Mouse (Mus musculus): ENCODE measurements around the gene Cyp4f18. TPM values are rescaled to one million over a fixed set of nuclear protein-coding genes. Genes with fewer than 3 reads are reported as not detected.

The Cyp4f18 gene
- polyA plus RNA-seq, 1 experiment from 2014 or later, result 0.73 TPM

DNA sequence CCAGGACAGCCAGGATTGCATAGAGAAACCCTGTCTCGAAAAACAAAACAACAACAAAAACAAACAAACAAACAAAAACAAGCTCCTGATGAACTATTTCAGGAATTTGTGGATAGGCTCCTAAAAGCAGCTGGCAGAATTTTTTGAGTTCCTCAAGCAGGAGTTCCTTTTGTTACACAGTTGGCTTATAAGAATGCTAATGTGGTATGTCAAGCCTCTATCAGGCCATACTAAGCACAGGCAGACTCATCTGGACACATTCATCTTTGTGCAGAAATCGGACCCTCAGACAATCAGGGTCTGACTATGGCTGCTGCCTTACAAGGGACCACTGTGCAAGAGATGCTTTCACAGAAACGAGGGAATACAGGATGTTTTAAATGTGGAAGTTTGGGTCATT is 35.2 kb downstream of the Cyp4f18 start:
- no peak overlapping the region for H3K9ac ChIP-seq (ENCODE audit: low read length)
- H3K4me1 ChIP-seq (ENCODE audit: control insufficient read depth in 2 of 2, insufficient read depth in 2 of 2, low read length in 2 of 2), result no peaks in the 10 kb centered on the region
- no peak overlapping the region for H3K27ac ChIP-seq (replicated peaks in 1 of 2; ENCODE audit: control insufficient read depth in 1 of 2, insufficient read depth in 1 of 2, low read depth in 2 of 2, low read length in 2 of 2)
- WGBS, result 78% methylated on average over 3 of the region's 3 CpGs
- H3K9me3 ChIP-seq (ENCODE audit: control insufficient read depth, low read length), result no peaks in the 10 kb centered on the region
- no peak overlapping the region for H3K4me2 ChIP-seq (ENCODE audit: low read length)
- no peaks in the 10 kb centered on the region for H3K27me3 ChIP-seq (ENCODE audit: control insufficient read depth, insufficient read depth, low read length)
- peaks cover 8% of the 10 kb centered on the region; the same call in 1 of the 2 replicates for H3K36me3 ChIP-seq (ENCODE audit: control insufficient read depth, insufficient read depth, low read length)
- no peak overlapping the region for H3K4me3 ChIP-seq (ENCODE audit: control insufficient read depth in 1 of 2, insufficient read depth in 1 of 2, low read depth in 1 of 2, low read length in 2 of 2)
- ATAC-seq (ENCODE audit: insufficient number of reproducible peaks, insufficient read depth, low FRiP score, low read depth), result no peak

- Histone ChIP-seq H3K36me3 (ENCODE audit: control insufficient read depth, insufficient read depth, low read length) (peaks cover 31% of the 10 kb centered on the region), H3K9me3 (ENCODE audit: control insufficient read depth, low read length) (no peaks in the 10 kb centered on the region), H3K4me1 (ENCODE audit: control insufficient read depth in 2 of 2, insufficient read depth in 2 of 2, low read length in 2 of 2) (no peaks in the 10 kb centered on the region), H3K4me2 (ENCODE audit: low read length) (no peak overlapping the region), H3K27ac (replicated peaks in 1 of 2; ENCODE audit: control insufficient read depth in 1 of 2, insufficient read depth in 1 of 2, low read depth in 2 of 2, low read length in 2 of 2) (no peak overlapping the region), H3K9ac (ENCODE audit: low read length) (no peak overlapping the region), H3K4me3 (ENCODE audit: control insufficient read depth in 1 of 2, insufficient read depth in 1 of 2, low read depth in 1 of 2, low read length in 2 of 2) (no peak overlapping the region), H3K27me3 (ENCODE audit: control insufficient read depth, insufficient read depth, low read length) (no peaks in the 10 kb centered on the region)
- WGBS, result 64% methylated on average over 1 of the region's 1 CpGs
- no peak for ATAC-seq (ENCODE audit: insufficient number of reproducible peaks, insufficient read depth, low FRiP score, low read depth)
Observed at GRCm38 (mm10) chr8:71971945-71972344, 37.5 kb downstream of the Cyp4f18 start.

DNA sequence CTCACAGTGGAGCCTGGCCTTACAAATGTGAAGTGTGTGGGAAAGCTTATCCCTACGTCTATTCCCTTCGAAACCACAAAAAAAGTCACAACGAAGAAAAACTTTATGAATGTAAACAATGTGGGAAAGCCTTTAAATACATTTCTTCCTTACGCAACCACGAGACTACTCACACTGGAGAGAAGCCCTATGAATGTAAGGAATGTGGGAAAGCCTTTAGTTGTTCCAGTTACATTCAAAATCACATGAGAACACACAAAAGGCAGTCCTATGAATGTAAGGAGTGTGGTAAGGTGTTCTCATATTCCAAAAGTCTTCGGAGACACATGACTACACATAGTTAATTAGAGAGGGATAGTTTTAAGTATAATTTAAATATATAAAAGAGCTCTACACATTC is 40.8 kb downstream of the Cyp4f18 start:
- H3K4me2 ChIP-seq (ENCODE audit: low read length), result no peak overlapping the region
- H3K27ac ChIP-seq (replicated peaks in 1 of 2; ENCODE audit: control insufficient read depth in 1 of 2, insufficient read depth in 1 of 2, low read depth in 2 of 2, low read length in 2 of 2), result no peak overlapping the region
- H3K9me3 ChIP-seq (ENCODE audit: control insufficient read depth, low read length), result peaks cover 5% of the 10 kb centered on the region; the same call in 1 of the 2 replicates
- H3K4me1 ChIP-seq (ENCODE audit: control insufficient read depth in 2 of 2, insufficient read depth in 2 of 2, low read length in 2 of 2), result peaks cover 0 to 4% of the 10 kb centered on the region in 2 experiments; a peak in 1 of 4 replicates
- WGBS, result 90% methylated on average over 6 of the region's 6 CpGs
- H3K27me3 ChIP-seq (ENCODE audit: control insufficient read depth, insufficient read depth, low read length), result no peaks in the 10 kb centered on the region
- no peak overlapping the region for H3K4me3 ChIP-seq (ENCODE audit: control insufficient read depth in 1 of 2, insufficient read depth in 1 of 2, low read depth in 1 of 2, low read length in 2 of 2)
- no peak overlapping the region for H3K9ac ChIP-seq (ENCODE audit: low read length)
- peaks cover 54% of the 10 kb centered on the region for H3K36me3 ChIP-seq (ENCODE audit: control insufficient read depth, insufficient read depth, low read length)
- no peak for ATAC-seq (ENCODE audit: insufficient number of reproducible peaks, insufficient read depth, low FRiP score, low read depth)

DNA sequence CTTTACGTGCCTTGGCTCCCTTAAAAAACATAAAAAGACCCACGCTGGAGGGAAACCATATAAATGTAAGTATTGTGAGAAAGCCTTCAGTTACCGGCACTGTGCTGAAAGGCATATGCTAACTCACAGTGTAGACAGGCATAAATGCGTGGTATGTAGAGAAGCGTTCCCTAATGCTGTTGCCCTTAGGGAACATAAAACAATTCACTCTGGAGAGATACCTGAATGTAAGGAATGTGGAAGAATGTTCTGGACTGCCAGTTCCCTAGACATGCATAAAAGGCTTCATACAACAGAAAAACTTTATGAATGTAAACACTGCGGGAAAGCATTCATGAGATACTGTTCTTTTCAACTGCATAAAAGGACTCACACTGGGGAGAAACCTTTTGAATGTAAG is 41.3 kb downstream of the Cyp4f18 start:
- H3K36me3 ChIP-seq (ENCODE audit: control insufficient read depth, insufficient read depth, low read length), result peaks cover 54% of the 10 kb centered on the region
- no peak overlapping the region for H3K9ac ChIP-seq (ENCODE audit: low read length)
- H3K4me1 ChIP-seq (ENCODE audit: control insufficient read depth in 2 of 2, insufficient read depth in 2 of 2, low read length in 2 of 2), result peaks cover 0 to 4% of the 10 kb centered on the region in 2 experiments; a peak in 1 of 4 replicates
- H3K4me2 ChIP-seq (ENCODE audit: low read length), result no peak overlapping the region
- H3K27ac ChIP-seq (replicated peaks in 1 of 2; ENCODE audit: control insufficient read depth in 1 of 2, insufficient read depth in 1 of 2, low read depth in 2 of 2, low read length in 2 of 2), result no peak overlapping the region
- no peak overlapping the region for H3K4me3 ChIP-seq (ENCODE audit: control insufficient read depth in 1 of 2, insufficient read depth in 1 of 2, low read depth in 1 of 2, low read length in 2 of 2)
- H3K9me3 ChIP-seq (ENCODE audit: control insufficient read depth, low read length), result peaks cover 5% of the 10 kb centered on the region; the same call in 1 of the 2 replicates
- WGBS, result 75% methylated on average over 6 of the region's 6 CpGs
- H3K27me3 ChIP-seq (ENCODE audit: control insufficient read depth, insufficient read depth, low read length), result no peaks in the 10 kb centered on the region
- ATAC-seq (ENCODE audit: insufficient number of reproducible peaks, insufficient read depth, low FRiP score, low read depth), result no peak

DNA sequence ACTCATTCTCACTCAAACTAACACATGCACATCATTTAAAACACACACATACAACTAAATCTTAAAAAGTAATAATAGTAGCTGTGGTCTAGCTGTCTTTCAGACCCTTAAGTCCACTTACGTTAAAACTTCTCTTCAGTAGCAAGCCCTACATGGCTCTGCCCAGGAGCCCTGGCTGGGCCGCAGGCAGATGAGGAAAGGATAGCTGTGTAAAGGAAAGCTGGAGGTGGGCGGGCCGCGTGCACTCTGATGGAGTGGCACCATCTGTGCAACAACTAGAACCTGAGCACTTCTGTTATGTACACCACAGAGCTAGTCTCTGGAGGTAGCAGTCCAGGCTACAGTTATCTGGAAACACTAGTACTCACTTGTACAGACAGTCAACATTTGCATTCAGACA is 42.2 kb downstream of the Cyp4f18 start:
- ATAC-seq (ENCODE audit: insufficient number of reproducible peaks, insufficient read depth, low FRiP score, low read depth), result no peak
- Histone ChIP-seq H3K4me3 (ENCODE audit: control insufficient read depth in 1 of 2, insufficient read depth in 1 of 2, low read depth in 1 of 2, low read length in 2 of 2) (no peak overlapping the region), H3K9ac (ENCODE audit: low read length) (no peak overlapping the region), H3K27me3 (ENCODE audit: control insufficient read depth, insufficient read depth, low read length) (no peaks in the 10 kb centered on the region), H3K9me3 (ENCODE audit: control insufficient read depth, low read length) (peaks cover 5% of the 10 kb centered on the region; the same call in 1 of the 2 replicates), H3K4me1 (ENCODE audit: control insufficient read depth in 2 of 2, insufficient read depth in 2 of 2, low read length in 2 of 2) (peaks cover 0 to 4% of the 10 kb centered on the region in 2 experiments; a peak in 1 of 4 replicates), H3K36me3 (ENCODE audit: control insufficient read depth, insufficient read depth, low read length) (peaks cover 54% of the 10 kb centered on the region), H3K4me2 (ENCODE audit: low read length) (no peak overlapping the region), H3K27ac (replicated peaks in 1 of 2; ENCODE audit: control insufficient read depth in 1 of 2, insufficient read depth in 1 of 2, low read depth in 2 of 2, low read length in 2 of 2) (no peak overlapping the region)
- WGBS, result 97% methylated on average over 5 of the region's 5 CpGs

DNA sequence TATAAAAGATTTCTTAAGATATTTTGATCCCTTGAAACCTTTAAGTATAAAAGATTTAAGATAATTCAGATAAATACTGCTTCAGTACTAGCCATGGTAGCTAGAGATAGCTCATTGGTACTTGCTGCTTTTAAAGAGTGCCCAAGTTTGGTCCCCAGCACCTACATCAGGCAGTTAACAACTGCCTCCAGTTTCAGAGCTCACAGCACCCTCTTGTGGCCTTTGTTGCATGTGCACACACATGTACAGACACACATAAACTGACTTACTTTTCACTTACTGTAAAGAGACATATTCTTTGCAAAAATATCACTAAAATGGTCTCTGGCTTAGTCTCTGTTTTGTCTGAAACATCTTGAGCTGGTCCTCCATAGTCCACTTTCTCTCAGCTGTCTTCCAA is 43.0 kb downstream of the Cyp4f18 start:
- Histone ChIP-seq H3K4me2 (ENCODE audit: low read length) (no peak overlapping the region), H3K27me3 (ENCODE audit: control insufficient read depth, insufficient read depth, low read length) (no peaks in the 10 kb centered on the region), H3K4me1 (ENCODE audit: control insufficient read depth in 2 of 2, insufficient read depth in 2 of 2, low read length in 2 of 2) (peaks cover 0 to 4% of the 10 kb centered on the region in 2 experiments; a peak in 1 of 4 replicates), H3K27ac (replicated peaks in 1 of 2; ENCODE audit: control insufficient read depth in 1 of 2, insufficient read depth in 1 of 2, low read depth in 2 of 2, low read length in 2 of 2) (no peak overlapping the region), H3K9me3 (ENCODE audit: control insufficient read depth, low read length) (peaks cover 5% of the 10 kb centered on the region; the same call in 1 of the 2 replicates), H3K4me3 (ENCODE audit: control insufficient read depth in 1 of 2, insufficient read depth in 1 of 2, low read depth in 1 of 2, low read length in 2 of 2) (no peak overlapping the region), H3K36me3 (ENCODE audit: control insufficient read depth, insufficient read depth, low read length) (peaks cover 54% of the 10 kb centered on the region), H3K9ac (ENCODE audit: low read length) (no peak overlapping the region)
- ATAC-seq (ENCODE audit: insufficient number of reproducible peaks, insufficient read depth, low FRiP score, low read depth), result no peak

DNA sequence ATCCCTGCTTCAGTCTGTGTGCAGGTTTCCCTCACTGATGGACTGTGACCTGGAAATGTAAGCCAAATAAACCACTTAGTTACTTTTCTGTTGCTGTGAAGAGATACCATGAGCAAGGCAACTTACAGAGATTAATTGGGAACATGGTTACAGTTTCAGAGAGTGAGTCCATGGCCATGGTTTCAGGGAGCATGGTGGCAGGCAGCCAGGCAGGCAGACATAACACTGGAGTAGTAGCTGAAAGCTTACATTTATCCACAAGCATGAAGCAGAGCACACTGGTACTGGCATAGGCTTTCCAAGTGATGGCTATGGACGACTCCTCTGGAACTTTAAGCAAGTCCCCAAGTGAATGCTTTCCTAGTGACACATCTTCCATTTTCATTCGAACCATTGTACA is 44.3 kb downstream of the Cyp4f18 start:
- Histone ChIP-seq H3K9me3 (ENCODE audit: control insufficient read depth, low read length) (peaks cover 5% of the 10 kb centered on the region; the same call in 1 of the 2 replicates), H3K4me2 (ENCODE audit: low read length) (no peak overlapping the region), H3K4me1 (ENCODE audit: control insufficient read depth in 2 of 2, insufficient read depth in 2 of 2, low read length in 2 of 2) (peaks cover 0 to 4% of the 10 kb centered on the region in 2 experiments; a peak in 1 of 4 replicates), H3K27ac (replicated peaks in 1 of 2; ENCODE audit: control insufficient read depth in 1 of 2, insufficient read depth in 1 of 2, low read depth in 2 of 2, low read length in 2 of 2) (no peak overlapping the region), H3K27me3 (ENCODE audit: control insufficient read depth, insufficient read depth, low read length) (no peaks in the 10 kb centered on the region), H3K4me3 (ENCODE audit: control insufficient read depth in 1 of 2, insufficient read depth in 1 of 2, low read depth in 1 of 2, low read length in 2 of 2) (no peak overlapping the region), H3K9ac (ENCODE audit: low read length) (no peak overlapping the region), H3K36me3 (ENCODE audit: control insufficient read depth, insufficient read depth, low read length) (peaks cover 54% of the 10 kb centered on the region)
- WGBS, result 77% methylated on average over 2 of the region's 2 CpGs
- no peak for ATAC-seq (ENCODE audit: insufficient number of reproducible peaks, insufficient read depth, low FRiP score, low read depth)

GRCm38 (mm10) chr8:71964051-71964450 is 45.4 kb downstream of the Cyp4f18 start:
- Histone ChIP-seq H3K4me1 (ENCODE audit: control insufficient read depth in 2 of 2, insufficient read depth in 2 of 2, low read length in 2 of 2) (peaks cover 0 to 4% of the 10 kb centered on the region in 2 experiments; a peak in 1 of 4 replicates), H3K4me3 (ENCODE audit: control insufficient read depth in 1 of 2, insufficient read depth in 1 of 2, low read depth in 1 of 2, low read length in 2 of 2) (no peak overlapping the region), H3K27me3 (ENCODE audit: control insufficient read depth, insufficient read depth, low read length) (no peaks in the 10 kb centered on the region), H3K4me2 (ENCODE audit: low read length) (no peak overlapping the region), H3K9me3 (ENCODE audit: control insufficient read depth, low read length) (peaks cover 5% of the 10 kb centered on the region; the same call in 1 of the 2 replicates), H3K36me3 (ENCODE audit: control insufficient read depth, insufficient read depth, low read length) (peaks cover 44% of the 10 kb centered on the region), H3K27ac (replicated peaks in 1 of 2; ENCODE audit: control insufficient read depth in 1 of 2, insufficient read depth in 1 of 2, low read depth in 2 of 2, low read length in 2 of 2) (no peak overlapping the region), H3K9ac (ENCODE audit: low read length) (no peak overlapping the region)
- no peak for ATAC-seq (ENCODE audit: insufficient number of reproducible peaks, insufficient read depth, low FRiP score, low read depth)
- WGBS, result 72% methylated on average over 3 of the region's 3 CpGs
